Mouse (Mus musculus) induced T-regulatory cell, adult 2 months (primary cell): ENCODE results near the gene Pdzk1.

Experiments used
- DNase-seq: peaks from one replicate; pipeline ENCODE4 v3.0.0-alpha.2; 2012; ENCODE audit warnings: low read depth

The Pdzk1 gene

DNA sequence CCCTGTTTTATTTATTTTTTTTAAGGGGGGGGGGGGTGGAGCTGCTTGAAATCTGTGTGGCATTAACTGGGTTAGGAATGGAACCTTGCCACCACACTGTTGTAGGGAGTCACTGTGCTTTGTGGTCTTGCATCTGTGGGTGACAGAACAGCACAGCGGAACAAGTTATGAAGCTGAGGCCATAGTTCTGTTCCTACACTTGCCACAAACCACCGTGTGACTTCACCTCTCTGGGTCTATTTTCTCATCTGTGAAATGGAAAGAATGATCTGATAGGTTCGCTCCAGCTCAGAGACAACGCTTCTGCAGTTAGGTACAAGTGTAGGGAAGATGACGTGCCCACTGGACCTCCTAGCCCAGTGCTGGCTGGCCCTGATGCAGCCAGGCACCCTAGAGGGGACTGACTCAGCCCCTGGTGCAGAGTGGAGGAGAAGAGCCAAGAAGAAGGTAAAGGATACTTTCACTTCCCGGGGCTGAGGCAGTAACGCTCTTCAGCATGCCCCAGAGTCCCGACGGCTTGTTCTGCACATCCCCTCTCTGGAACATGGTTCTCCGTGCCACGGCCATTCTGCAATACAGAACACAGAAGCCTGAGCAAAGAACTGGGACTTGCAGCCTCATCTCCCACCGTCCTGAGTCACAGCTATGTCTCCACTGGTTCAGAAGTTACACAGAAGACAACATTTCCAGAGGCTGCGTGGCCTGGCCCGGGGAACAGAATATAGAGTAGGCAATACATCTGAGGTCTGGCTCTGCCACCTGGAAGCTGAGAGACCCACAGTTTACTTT is 53.2 kb downstream of the Pdzk1 start:
- DNase-seq, result peak; percentile 72

DNA sequence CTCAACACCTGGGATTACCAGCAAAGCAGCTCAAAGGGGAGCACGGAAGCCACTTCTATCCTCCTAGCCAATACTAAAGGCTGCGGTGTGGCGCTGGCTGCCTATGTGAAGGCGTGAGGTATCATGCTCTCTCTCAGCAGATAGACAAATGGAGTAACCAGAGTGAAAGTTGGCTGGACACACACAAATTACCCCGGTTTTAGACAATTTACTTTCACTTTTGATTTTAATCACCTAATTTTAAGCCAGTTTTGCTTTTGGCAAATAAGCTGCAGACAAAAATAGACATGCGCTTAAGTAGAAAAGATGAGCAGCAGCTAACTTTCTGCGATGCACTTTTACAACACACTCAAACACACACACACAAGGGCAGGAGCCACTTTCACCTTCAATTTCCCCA is 54.6 kb downstream of the Pdzk1 start:
- DNase-seq, result peak; percentile 54

DNA sequence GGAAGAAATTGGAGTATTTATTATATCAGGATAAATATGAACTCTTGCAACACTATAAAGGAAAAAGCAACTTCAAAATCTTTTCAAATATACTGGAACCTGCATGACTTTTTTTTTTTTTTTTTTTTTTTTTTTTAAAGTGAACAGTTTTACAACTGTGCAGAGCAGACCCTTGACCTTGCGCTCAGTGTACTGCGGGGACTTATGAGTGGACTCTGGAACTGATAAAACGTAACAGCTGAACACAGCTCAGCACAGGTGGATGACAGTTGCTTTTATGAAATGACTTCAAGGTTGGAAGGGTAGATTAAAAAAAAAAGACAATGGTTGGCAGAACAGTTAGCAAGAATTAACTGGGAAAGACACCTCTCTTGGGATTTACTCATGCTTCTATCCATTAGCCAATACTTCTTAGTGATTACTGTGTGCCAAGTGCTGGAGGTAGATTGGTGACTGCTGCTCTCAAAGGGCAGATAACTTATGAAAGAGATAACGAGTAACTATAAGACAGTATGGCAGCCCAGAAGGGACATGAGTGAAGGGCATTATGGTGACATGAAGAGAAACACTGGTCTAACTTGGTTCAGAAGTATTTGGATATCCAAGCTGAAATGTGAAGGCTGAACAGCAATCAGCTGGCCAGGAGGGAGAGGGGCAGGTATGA is 73.4 kb downstream of the Pdzk1 start:
- DNase-seq, result no peak

DNA sequence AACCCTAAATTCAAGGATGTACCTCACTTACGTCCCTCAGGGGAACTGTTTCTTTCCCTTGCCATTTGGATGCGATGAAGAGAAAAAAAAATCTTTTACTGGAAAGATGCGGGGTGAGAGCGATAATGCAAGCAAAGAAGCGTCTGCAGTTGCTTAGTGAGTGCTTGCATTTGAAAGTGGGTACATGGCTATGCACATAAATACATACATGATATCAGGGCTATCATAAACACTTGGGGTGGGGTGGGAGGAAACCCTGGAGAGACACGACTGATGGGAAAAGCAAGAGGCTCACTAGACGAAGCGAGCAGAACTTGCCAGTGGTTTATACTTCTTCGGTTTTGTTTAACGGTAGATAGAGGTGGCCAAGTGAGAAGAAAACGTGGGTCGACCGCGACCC is 75.3 kb downstream of the Pdzk1 start, which contains the start of gene Gja5:
Gene Gja5 (plus strand): TSS at position 301 of the 400 bp plus-strand sequence.
- no peak for DNase-seq

DNA sequence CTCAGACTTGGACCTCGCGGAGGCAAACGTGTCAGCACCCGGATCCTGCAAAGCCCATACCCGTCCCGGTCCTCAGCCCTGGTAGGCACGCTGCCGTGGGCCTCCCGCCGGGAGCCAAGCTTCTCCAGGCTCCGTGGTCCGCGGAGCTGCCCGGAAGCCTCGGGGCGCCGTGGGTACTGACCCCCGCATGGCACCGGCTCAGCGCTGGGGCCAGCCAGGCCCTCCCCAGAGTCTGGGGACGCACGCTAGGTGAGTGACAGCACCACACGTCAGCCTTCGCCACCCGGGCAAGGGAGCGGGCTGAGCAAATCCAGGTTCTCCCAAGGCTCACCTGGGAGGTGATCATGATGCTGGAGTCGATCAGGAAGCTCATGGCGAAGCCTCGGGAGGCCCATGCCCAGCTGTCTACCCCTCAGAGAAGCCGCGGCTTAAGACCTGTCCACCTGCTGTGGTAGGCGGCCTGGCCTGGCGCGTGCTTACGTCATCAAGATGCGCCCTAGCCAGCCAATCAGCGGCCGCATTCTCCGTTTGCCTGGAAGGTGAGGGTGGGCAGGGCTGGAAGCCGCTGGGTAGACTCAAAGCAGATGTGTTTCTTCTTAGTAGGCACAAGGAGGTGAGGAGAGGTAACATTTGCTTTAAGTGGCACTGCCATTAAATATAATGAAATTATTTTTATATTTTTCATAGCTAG is 75.9 kb downstream of the Pdzk1 start, which contains the start of gene Gpr89:
Gene Gpr89 (minus strand): TSS at position 496 of the 691 bp plus-strand sequence.
- DNase-seq, result peak; percentile 95

DNA sequence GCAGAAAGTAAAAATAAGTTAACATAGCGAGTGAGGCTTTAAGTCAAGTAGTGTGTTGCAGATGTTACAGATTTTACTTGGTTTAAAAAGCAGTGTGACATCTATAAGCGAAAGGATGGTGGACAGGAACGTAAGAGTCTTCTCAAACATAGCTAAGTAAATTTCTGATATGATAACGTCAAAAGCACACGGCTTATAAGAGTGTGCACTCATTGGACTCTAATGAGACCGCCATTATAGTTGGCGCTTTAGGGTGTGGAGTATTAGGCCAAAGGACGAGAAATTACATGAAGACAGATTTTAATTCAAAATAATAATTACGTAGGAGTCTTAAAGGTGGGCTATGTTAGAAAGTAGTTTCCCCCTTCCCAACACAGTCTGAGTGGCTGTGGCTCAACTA is 76.5 kb downstream of the Pdzk1 start:
- no peak for DNase-seq
